Mouse (Mus musculus) heart, postnatal 4 days (tissue): ENCODE measurements around the gene Rps8. TPM values are rescaled to one million over a fixed set of nuclear protein-coding genes. Genes with fewer than 3 reads are reported as not detected.
"Not testable (repeated sequence)": the region's sequence is repeated elsewhere in the genome, so short reads cannot be mapped to it uniquely, and the experiment has no call there.

Experiments
- DNase-seq: peaks from one replicate; pipeline ENCODE4 v3.0.0; 2021
- total RNA-seq, 2 experiments: library from RNA; stranded (reverse); gene quantifications; 2 replicates each; pipeline ENCODE4 v1.2.3; 2021

Rps8 gene
- total RNA-seq: 100 to 1,000 TPM; 952 to 961 TPM

DNA sequence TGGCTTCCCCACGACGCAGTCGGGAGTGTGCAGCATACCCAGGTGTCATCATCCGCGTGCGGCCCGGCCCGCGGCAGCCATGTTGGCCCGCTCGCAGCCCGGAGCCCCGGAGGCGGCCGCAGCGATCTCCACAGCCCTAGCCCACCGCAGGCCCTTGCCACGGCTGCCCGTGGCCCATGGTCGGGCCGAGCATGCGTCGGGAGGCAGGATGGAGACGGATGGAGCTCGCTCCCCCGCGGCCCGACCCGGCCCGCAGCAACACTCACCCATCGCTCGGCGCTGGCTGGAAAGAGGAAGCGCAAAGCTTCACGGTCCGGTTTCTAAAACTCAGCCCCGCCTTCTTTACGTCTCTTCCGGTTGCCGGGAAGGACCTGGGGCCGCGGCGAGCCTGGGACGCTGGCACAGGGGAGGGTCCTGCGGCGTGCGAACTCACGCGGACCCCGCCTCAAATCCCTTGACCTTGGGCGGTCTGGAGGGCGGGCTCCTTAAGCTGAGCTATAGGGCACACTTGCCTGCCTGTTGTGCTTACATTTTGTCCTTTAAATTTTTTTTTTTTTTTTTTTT, at the start of gene Rps8:
Gene Rps8 (minus strand): TSS at position 452 of the 564 bp plus-strand sequence.
- DNase-seq: peak; percentile 88

DNA sequence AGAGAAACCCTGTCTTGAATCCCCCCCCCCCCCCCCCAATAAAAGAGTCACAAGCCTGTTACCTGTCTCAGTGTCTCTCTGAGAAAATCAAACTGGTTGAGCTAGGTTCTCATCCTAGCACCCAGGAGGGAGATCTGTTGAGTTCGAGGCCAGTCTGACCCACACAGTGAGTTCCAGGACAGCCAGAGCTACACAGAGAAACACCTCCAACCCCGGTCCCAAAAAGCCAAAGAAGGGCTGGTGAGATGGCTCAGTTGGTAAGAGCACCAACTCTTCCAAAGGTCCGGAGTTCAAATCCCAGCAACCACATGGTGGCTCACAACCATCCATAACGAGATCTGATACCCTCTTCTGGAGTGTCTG, 46.9 kb upstream of the Rps8 start:
- DNase-seq: no peak

DNA sequence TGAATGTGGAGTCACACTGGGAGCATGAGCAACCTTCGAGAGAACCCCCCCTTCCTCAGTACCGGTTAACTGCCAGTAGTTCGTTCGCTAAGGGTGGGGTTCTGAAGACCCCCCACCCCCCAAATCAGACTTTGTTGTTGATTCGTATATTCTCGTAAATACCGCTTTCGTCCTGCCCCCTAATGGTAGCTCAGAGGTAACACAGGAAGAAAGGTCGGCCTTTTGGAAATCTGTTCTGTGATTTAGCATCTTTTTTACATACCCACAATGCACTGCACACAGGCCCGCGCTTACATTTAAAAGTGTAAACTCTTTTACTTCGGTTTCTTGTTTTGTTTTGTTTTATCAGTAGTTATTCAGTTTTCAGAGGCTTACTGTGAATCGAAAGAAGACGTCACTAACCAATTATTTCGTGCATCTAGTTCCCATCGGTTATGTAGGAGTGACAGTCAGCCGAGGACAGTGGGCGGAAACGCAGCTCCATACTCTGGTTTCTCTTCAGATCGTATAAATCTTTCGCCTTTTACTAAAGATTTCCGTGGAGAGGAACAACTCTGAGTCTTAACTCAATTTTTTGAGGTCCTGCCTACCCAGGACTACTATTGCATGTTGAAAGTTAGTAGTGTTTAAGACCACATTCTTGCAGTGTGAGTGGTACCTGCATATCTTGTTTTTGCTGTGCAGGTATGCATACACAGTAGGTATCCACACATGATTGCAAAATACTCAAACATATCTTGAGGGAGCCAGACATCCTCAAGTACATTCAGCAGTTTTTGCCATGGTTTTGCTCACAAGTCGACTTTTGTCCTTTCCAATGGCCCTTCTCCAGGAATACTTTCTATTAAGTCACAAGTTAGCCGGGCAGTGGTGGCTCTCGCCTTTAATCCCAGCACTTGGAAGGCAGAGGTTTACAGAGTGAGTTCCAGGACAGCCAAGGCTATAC, 46.3 kb upstream of the Rps8 start:
- DNase-seq: peak; percentile 54

DNA sequence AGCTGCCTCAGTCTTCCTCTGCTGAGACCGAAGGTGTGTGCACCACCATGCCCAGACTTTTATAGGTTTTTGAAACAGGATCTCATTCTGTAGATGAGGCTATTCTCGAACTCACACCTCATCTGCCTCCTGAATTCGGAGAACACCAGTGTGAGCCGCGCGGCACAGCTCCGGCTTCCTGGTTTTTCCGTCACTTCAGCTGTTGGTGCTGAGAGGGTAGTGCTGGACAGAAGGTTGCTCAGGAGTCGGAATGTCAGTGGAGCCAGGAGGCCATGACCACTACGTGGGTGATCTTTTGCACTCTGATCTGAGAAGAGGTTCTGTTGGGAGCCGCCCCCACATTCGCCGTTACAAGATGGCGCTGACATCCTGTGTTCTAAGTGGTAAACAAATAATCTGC, 35.8 kb upstream of the Rps8 start:
- no peak for DNase-seq

DNA sequence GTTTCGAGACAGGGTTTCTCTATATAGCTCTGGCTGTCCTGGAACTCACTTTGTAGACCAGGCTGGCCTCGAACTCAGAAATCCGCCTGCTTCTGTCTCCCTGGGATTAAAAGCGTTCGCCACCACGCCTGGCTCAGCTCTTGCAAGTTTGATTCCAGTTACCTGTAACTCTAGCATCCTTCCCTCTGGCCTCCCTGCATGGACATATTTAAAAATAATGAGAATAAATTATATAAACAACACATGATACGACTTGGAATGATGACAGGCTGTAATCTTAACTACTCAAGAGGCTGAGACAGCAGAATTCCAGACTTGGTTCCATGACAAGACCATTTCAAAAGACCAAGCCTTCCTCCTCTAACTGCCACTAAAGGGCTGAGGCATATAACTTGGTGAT, 34.6 kb upstream of the Rps8 start:
- DNase-seq: no peak

DNA sequence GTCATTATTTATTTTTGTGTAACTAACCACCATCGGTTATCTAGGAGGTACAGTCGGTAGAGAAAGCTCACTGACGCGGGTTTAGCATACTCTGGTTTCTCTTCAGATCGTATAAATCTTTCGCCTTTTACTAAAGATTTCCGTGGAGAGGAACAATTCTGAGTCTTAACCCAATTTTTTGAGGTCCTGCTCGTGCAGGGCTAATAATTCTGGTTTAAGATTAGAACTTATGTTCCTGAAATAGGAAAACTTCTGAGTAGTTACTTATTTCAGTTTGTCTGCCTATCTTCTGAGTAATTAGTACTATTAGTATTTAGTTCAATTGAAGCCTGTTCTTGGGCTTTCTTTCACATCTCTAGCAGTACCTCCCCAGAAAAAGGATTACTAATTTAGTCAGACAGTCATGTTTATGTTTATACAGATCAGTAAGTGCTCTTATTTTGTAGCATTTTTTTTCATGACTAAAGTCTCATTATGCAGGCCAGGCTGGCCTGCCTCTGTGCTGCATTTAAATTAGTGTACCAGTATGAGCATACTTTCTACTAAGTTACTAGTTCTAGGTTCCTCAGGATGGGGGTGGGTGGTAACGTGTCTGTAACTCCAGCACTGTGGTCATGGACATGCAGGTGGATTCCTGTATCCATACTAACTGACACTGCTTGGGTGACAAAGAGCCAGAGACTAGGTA, 34.0 kb upstream of the Rps8 start:
- peak; percentile 35 for DNase-seq

DNA sequence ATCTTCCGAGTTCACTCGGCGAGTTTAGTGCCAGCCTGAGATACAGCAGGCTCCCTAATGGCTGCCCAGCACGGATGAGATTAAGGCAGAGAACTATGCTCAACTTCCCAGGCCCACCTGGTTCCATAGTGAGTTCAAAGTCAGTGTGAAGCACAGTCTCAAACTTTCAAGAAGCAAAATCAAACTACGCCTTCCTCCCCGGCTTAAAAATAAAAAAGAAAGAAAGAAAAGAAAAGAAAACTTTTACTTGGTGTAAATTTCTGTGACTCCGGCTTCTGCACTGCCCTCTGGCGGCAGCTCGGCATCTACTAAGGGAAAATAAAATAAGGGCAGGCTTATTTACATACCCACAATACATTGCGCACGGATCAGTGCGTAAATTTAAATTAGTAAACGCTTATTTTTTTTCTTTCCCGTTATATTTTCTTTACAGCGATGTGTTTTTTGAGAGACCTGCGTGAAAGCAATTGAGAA, 33.4 kb upstream of the Rps8 start:
- peak; percentile 90 for DNase-seq

DNA sequence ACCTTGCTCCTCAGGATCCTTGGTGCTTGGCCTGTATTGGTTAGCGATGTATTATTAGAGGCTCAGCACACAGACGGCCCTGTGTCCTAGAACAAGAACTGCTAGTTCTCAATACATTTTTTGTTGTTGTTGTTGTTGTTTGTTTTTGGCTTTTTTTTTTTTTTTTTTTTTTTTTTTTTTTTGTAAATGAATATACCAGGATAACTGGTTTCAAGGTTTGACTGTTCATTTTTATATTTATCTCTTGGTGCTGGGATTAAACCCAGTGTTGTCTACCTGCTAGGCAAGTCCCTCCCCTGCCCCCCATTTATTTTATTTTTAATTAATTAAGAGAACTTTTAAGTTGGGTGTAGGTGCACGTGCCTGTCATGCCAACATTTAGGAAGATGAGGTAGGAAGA, 32.9 kb upstream of the Rps8 start:
- DNase-seq: no peak

DNA sequence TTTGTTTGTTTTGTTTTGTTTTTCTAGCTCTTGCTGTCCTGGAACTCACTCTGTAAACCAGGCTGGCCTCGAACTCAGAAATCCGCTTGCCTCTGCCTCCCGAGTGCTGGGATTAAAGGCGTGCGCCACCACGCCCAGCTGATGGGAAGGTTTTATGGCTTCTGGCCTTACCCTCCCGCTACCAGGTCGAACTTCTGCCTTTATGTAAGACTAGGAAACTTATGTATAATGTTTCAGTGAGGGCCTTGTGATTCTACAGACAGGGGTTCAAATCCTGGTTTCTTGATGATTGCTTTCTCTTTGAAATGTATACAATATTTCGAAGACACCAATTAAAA, 26.7 kb upstream of the Rps8 start:
- DNase-seq: not testable (repeated sequence)

DNA sequence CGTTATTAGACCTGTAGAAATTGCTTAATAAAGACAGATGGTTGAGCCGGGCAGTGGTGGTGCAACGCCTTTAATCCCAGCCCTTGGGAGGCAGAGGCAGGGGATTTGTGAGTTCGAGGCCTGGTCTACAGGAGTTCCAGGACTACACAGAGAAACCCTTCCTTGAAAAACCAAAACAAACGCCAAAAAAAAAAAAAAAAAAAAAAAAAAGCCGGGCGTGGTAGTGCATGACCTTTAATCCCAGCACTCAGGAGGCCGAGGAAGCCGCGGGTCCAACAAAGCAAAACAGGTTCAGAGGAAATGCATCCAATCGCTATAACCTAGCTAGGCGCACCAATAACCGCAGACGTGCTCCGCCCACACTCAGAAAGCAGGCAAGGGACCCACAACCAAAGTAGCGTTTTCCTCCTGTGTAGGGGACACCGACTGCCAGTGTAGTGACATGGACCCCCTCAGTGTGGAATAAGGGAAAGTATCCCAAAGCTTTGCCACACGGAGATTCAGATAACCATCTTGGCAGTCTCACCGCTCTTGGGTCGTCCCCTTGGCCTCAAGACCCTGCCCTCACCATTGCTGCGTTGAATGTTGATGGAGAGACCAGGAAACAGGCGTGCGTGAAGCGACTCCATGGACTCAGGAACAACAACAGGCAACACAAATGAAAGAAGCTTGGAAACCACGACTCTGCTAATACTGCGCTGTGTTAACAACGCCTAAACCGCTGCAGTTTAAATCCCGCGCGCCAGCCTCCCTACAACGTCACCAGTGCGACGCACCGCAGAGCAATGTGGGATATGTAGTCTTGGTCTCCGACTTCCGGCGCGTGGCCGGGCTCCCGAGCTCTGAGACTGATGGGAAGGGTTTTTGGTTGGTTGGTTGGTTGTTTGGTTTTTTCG, 26.1 kb upstream of the Rps8 start, which contains the start of gene Kif2c:
Gene Kif2c (minus strand): TSS at position 777 of the 896 bp plus-strand sequence.
- DNase-seq: peak; percentile 93

DNA sequence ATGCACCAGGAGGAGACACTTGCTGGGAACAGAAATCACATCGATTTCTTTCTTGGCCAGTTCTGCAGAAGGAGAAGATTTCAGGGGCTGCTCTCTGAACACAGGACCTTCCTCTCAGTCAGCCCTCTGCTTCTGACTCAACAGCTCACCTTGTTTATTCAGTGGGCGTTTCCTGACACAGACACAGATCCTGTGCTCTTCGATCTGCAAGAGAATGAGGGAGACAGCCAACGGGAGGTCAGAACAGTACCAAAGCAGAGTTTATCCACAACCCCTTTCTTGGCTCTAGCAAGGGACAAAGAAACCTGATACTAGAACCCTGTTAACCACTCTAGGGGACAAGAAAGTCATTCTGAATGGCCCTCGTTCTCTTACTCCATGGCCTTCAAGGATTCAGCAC, 13.9 kb upstream of the Rps8 start:
- DNase-seq: no peak

DNA sequence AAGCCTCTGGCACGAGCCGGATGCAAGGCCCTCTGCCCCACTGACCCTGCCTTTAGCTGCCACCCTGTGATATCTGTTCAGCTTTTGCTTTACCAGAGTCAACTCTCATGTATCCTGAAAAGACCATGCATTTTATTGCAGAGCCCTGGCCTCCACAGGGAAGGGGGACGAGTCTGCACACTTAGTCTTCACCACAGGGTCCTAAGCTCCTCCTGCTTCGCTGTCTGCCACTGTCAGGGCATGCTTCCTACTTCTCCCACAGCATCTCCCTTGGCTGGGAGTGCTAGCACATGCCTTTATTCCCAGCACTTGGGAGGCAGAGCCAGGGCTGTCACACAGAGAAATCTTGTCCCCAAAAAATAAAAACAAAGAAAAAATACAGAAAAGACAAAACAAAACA, 5.1 kb upstream of the Rps8 start:
- no peak for DNase-seq

DNA sequence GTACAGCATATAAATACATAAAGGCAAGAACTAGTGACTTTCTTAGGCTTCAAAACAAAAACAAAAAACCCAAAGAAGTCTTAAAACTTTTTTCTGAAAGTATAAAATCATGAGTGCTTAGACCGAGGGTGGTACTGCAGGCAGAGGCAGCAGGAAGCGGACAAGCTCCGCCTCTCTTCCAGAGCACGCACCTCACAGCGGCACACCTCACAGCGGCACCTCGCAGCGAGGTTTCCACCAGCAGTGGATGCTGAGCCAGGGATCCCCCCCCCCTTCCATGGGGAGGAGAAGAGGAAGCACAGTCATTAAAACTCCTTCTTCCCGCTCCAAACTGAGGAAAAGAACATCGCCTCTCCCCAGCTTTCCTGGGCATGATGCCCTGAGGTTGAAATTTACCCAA, 3.6 kb upstream of the Rps8 start:
- no peak for DNase-seq

DNA sequence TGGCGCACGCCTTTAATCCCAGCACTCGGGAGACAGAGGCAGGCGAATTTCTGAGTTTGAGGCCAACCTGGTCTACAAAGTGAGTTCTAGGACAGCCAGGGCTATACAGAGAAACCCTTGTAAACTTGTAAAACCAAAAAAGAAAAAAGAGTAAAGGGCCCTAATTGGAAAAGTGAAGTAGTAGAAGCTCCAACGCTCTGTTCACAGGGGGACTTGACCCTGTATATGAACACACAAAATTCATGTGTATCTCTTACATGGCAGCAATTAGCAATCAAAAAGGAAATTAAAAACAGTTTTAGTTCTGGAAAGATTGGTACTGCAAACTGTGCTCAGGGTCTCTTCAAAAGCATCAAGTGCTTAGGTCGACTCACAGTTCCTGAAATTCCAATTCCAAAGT, 329 bp upstream of the Rps8 start:
- no peak for DNase-seq

DNA sequence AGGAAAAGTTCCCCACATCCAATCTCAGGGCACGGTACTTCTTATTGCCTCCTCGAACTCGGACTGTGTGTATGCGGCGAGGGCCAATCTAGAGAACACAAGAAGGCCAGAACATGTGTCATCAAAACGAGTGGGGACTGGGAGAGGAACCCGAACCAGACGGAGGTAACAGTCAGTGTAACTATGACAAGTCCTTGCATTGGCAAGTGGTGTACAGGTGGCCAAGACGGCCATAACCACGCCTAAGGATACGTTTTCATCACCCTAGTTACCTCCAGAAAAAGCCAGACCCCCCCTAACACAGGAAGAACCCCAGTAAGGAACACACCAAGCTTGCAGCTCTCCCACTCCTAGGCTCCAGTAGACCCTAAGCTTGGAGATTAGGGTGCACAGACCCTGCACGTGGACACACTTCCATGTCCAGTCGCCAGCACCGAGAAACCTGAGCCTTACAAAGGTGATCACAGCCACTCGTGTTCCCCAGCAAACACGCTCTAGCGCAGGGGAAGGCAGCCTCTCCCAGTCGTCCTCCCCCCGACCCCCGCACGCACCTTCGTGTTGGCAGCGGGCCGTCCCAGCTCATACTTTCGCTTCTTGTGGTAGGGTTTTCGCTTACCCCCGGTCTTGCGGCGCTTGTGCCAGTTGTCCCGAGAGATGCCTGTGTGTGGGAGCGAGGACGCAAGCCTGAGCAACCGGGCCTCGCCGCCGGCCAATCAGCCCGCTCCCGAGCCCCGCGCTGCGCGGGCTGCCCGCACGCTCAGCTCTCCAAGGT, 837 bp downstream of the Rps8 start:
- no peak for DNase-seq

DNA sequence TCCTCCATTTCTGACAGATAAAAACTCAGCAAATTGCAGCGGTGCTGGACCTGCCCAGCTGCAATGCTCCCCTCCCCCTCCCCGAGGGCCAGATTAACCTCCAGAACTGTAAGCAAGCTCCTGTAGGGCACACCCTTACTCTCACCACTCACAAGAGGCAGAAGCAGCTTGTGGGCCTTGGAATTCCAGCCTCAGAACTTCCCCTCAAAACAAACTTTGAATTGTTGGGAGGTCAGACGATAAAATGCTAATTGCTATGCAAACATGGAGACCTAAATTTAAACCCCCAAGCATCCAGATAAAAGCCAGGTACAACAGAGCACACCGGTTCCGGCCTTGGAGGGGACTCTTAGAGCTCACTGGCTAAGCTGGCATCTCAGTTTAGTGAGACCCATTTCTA, 3.3 kb downstream of the Rps8 start:
- DNase-seq: no peak

DNA sequence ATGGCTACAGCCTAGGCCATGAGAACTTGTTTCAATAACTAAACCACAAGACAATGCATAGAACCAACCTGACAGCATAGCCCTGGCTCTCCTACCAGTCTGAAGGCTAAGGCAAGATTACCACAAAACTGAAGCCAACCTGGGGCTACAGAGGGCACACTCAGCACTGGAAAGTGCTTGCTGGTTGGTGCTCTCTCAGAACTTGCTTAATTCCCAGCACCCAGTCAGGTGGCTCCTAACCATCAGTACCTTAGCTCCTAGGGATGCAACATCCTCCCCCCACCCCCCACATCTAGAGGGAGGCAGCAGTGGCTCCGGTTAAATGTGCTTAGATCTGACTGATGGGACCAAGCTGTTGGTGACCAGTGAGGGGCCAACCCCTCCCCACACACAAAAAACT, 4.6 kb downstream of the Rps8 start:
- no peak for DNase-seq

DNA sequence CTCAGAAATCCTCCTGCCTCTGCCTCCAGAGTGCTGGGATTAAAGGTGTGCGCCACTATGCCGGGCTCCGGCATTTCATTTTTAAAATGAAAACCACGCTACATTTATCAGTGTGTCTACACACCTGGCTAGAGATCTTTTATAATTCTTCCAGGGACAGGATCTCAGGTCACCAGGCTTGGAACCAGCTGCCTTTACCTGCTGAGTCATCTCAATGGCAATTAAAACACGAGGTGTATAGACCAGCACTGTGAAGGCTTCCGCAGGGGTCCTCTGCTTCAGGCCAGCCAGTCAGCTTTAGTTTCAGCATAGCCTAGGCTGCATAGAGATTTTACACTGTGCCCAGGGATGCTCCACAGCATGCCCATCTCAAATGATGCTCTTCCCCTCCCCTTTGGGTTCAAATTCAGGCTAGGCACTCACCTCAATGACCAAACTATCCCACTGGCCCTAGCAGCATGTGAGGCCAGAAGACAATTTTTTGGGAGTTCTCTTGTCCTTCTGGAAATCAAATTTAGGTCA, 5.8 kb downstream of the Rps8 start:
- DNase-seq: no peak

DNA sequence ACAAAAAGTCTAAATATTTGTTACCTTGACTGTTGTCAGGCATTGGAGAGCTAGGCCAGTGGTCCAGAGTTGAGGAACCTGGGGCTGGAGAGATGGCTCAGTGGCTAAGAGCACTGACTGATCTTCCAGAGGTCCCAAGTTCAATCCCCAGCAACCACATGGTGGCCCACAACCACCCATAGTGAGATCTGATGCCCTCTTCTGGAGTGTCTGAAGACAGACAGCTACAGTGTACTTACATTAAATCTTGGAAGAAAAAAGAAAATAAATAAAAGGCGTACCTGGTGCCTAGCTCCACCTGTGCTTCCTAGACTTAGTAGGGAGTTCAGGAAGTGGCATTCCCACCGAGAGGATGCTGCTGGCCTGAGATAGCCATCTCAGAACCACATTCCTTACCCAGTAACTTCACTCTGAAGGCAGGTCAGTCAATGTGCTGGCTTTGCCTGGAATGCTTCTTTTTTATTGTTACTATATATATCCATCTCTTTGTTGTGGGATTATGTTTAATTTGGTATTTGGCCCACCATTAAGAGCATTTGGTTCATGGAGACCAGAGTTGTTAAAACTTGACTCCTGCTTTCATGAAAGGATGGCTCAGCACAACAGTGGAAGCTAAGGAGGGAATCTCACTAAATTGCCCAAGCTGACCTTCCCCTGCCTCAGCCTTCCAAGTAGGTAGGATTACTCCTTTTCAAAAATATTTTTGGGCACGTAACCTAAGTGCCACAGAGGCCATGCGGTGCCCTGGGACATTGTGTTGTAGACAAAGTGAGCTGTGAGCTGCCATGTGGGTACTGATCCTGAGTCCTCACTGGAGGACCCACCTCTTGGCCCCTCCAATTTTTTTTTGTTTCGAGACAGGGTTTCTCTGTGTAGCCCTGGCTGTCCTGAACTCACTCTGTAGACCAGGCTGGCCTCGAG, 6.5 kb downstream of the Rps8 start:
- no peak for DNase-seq

DNA sequence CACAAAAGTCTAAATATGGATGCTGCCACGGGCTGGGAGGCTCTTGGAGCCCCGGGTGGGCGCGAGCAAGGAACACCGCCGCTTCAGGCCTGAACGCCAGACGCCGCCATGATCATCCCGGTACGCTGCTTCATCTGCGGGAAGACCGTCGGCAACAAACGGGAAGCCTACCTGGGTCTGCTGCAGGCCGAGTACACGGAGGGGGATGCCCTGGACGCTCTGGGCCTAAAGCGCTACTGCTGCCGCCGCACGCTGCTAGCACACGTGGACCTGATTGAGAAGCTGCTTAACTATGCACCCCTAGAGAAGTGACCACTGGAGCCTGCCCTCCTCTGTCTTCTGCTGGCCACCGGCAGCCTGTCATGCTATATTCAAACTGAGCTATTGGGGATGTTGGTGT, 7.2 kb downstream of the Rps8 start:
- no peak for DNase-seq
